Mouse (Mus musculus): ENCODE measurements around the gene Cd52. TPM values are rescaled to one million over a fixed set of nuclear protein-coding genes. Genes with fewer than 3 reads are reported as not detected.
A peak's percentile ranks its signal among the peaks of the same experiment; 100 is the strongest.

The Cd52 gene
- polyA plus RNA-seq, 1 experiment from 2014 or later, result 39.7 TPM

DNA sequence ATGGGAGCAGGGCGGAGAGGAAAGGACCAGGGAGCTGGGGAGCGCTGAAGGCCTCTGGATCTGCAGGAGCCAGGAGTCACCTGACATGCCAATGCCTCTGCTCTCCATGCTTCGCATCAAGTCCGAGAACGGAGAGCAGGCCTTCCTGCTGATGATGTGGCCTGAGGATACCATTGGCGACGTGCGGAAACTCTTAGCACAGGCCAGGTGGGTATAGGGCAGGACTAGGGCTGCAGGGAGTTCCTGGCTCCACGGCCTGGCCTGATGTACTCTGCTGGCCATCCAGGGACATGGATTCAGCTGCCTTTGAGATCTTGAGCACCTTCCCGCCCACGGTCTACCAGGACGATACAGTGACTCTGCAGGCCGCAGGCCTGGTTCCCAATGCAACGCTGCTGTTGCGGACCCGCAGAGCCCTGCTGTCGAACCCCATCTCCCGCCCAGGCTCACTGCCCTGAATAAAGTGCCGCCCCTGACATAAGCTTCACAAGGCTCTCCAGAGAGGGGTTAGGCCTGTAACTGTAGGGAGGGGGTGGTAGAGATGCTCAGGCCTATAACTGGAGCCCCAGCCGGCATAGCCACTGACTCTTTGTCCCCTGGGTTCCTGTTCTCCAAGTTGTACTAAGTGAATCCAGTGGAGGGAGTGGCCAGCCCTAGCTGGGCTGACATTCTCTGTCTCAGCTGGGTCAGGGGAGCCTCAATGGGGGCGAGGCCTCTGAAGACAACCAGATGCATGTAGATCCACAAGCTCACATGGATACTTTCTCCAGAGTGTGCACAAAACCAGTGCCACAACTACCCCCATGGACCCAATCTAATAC, 31.6 kb upstream of the Cd52 start:
- Histone ChIP-seq H3K9ac (no peak overlapping the region), H3K9me3 (no peaks in the 10 kb centered on the region), H3K27me3 (replicated peaks) (no peaks in the 10 kb centered on the region), H3K4me1 (peaks cover 36% of the 10 kb centered on the region), H3K27ac (no peak overlapping the region), H3K4me3 (replicated peaks) (no peak overlapping the region), H3K4me2 (peak overlapping the region; percentile 72), H3K36me3 (no peaks in the 10 kb centered on the region)
- no peak for ATAC-seq (ENCODE audit: insufficient read depth, low FRiP score, low read depth)
- 84% methylated on average over 21 of the region's 21 CpGs for WGBS

DNA sequence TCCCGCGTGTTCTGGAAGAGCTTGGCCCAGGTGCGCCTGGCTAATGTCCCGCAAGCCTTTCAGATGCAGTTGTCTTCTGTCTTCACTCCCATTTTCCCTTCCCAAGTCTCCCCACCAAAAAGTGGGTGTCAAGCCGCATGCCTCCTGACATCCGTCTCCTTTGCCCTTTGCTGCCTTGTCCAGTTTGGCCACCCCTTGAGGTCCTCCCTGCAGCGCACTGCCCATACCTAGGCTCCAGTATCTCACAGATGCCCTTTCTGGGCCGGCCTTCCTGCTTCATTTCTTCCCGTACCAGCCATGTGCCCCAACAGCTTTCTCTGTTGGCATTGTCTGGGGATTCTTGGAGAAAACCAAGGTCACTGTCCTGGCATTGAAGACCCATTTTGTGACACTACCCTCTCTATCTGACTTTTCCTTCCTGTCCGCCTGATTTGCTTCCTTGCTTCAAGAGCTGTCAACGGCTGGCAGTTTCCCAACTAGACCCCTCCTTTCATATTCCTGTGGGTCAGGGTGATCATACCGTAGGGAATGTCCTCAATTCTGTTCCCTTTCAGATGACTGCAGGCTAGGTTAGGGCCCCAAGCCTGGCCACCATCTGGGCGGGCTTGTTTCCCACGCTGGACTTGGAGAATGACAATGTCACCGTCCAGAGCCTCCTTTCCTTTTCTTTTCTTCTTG, 30.6 kb upstream of the Cd52 start:
- Histone ChIP-seq H3K27me3 (replicated peaks) (no peaks in the 10 kb centered on the region), H3K4me1 (peaks cover 42% of the 10 kb centered on the region), H3K4me3 (replicated peaks) (no peak overlapping the region), H3K9me3 (no peaks in the 10 kb centered on the region), H3K9ac (no peak overlapping the region), H3K4me2 (no peak overlapping the region), H3K27ac (no peak overlapping the region), H3K36me3 (no peaks in the 10 kb centered on the region)
- 87% methylated on average over 15 of the region's 15 CpGs for WGBS
- no peak for ATAC-seq (ENCODE audit: insufficient read depth, low FRiP score, low read depth)

- no peak overlapping the region for H3K4me3 ChIP-seq (replicated peaks)
- no peaks in the 10 kb centered on the region for H3K36me3 ChIP-seq
- H3K4me1 ChIP-seq, result peaks cover 37% of the 10 kb centered on the region
- no peak for ATAC-seq (ENCODE audit: insufficient read depth, low FRiP score, low read depth)
- H3K9me3 ChIP-seq, result no peaks in the 10 kb centered on the region
- no peaks in the 10 kb centered on the region for H3K27me3 ChIP-seq (replicated peaks)
- no peak overlapping the region for H3K9ac ChIP-seq
- 23% methylated on average over 17 of the region's 17 CpGs for WGBS
- H3K27ac ChIP-seq, result no peak overlapping the region
- H3K4me2 ChIP-seq, result 0 out of 2 replicates have a peak overlapping the region, but pooled peaks have one; percentile 10
These were observed 29.0 kb upstream of the Cd52 start for GRCm38 (mm10) chr4:134123680-134124551.

DNA sequence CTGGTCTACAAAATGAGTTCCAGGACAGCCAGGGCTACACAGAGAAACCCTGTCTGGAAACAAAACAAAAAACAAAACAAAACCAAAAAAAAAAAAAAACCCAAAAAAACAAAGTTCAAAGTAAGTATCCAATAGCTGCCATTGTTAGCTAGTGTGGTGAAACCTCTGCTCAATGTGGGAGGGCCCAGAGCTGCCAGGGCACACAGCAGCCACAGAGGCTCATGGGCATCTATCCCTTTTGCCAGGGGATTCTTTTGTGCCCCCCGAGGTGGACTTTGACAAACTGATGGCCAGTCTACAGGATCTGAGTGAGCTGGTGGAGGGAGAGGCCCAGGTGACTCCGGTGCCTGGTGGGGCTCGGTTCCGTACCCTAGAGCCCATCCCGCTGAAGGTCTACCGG, 28.3 kb upstream of the Cd52 start:
- Histone ChIP-seq H3K27me3 (replicated peaks) (no peaks in the 10 kb centered on the region), H3K9ac (no peak overlapping the region), H3K9me3 (no peaks in the 10 kb centered on the region), H3K4me1 (peaks cover 37% of the 10 kb centered on the region), H3K4me3 (replicated peaks) (no peak overlapping the region), H3K27ac (no peak overlapping the region), H3K36me3 (no peaks in the 10 kb centered on the region), H3K4me2 (no peak overlapping the region)
- ATAC-seq (ENCODE audit: insufficient read depth, low FRiP score, low read depth), result no peak
- 98% methylated on average over 6 of the region's 6 CpGs for WGBS

DNA sequence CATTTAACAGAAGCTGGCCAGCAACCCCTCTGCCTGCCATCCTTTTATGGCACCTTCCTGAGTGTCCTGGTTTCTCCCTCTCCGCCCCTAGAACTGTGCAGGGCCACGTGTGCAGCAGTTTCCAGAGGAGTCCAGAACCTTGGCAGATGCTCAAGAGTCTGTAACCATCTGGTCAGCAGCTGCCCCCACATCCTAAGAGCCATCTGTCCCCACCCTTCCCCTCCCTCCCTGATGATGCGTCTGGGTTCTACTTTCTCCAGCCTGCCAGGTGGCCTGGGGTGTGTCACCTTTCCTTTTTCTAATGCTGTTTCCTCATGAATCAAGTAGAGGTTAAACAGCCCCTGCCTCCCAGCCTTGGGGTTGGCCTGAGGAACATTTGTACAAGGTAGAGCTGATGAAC, 27.4 kb upstream of the Cd52 start:
- no peaks in the 10 kb centered on the region for H3K36me3 ChIP-seq
- no peak for ATAC-seq (ENCODE audit: insufficient read depth, low FRiP score, low read depth)
- no peak overlapping the region for H3K27ac ChIP-seq
- H3K4me1 ChIP-seq, result peaks cover 29% of the 10 kb centered on the region
- H3K27me3 ChIP-seq (replicated peaks), result no peaks in the 10 kb centered on the region
- H3K9me3 ChIP-seq, result no peaks in the 10 kb centered on the region
- H3K4me3 ChIP-seq (replicated peaks), result no peak overlapping the region
- WGBS, result 41% methylated on average over 3 of the region's 3 CpGs
- H3K9ac ChIP-seq, result no peak overlapping the region
- no peak overlapping the region for H3K4me2 ChIP-seq

GRCm38 (mm10) chr4:134121571-134121970, 26.7 kb upstream of the Cd52 start:
- Histone ChIP-seq H3K4me2 (no peak overlapping the region), H3K27me3 (replicated peaks) (no peaks in the 10 kb centered on the region), H3K9ac (no peak overlapping the region), H3K4me3 (replicated peaks) (no peak overlapping the region), H3K9me3 (no peaks in the 10 kb centered on the region), H3K36me3 (no peaks in the 10 kb centered on the region), H3K4me1 (peaks cover 22% of the 10 kb centered on the region), H3K27ac (no peak overlapping the region)
- ATAC-seq (ENCODE audit: insufficient read depth, low FRiP score, low read depth), result no peak
- 35% methylated on average over 4 of the region's 4 CpGs for WGBS

DNA sequence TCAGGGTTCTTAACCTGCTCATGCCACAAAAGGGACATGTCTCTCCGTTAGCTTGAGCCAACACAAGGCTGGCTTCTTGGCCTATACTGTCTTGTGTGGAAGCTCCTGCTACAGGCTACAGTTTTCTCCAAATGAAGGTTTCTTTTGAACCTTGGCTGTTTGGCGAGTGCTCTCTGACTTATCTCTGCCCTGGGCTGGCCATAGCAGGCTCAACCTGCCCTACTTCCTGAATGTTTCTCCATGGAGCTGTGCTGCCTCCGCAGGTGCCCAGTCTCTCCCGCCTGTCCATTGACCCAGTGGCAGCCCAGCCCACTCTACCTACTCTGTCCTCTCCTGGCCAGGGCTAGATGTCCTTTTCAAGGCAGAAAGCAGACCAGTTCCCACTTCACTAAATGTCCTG, 26.0 kb upstream of the Cd52 start:
- ATAC-seq (ENCODE audit: insufficient read depth, low FRiP score, low read depth), result no peak
- Histone ChIP-seq H3K9ac (no peak overlapping the region), H3K4me2 (no peak overlapping the region), H3K27ac (no peak overlapping the region), H3K27me3 (replicated peaks) (no peaks in the 10 kb centered on the region), H3K36me3 (no peaks in the 10 kb centered on the region), H3K4me1 (peaks cover 20% of the 10 kb centered on the region; the same call in 1 of the 2 replicates), H3K9me3 (no peaks in the 10 kb centered on the region), H3K4me3 (replicated peaks) (no peak overlapping the region)
- 71% methylated on average over 4 of the region's 4 CpGs for WGBS

DNA sequence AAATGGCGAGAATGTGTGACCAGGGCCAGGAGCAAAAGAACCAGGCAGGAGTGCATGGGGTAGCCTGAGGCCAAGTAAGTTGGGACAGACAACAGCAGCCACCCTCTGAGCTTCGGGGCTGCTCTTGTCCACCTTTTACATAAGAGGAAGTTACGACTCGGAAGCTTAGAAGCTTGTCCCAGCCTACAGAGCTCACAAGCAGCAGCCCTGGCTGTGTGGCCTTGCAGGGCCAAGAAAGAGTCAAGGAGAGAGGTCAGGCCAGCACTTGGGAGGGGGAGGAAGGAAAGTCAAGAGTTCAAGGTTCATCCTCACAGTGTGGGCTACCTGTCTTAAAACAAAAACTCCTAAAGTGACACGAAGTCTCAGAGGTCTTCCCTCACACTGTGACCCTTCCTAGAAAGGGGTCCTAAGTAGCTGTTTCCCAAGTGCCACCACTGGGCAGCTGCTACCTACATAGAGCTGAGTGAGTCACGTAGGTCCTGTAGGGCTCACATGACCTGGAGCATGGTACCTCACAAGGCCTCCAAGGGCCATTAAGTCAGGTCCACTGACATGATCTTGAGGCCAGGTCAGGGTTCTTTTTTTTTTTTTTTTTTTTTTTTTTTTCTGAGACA, 25.4 kb upstream of the Cd52 start:
- Histone ChIP-seq H3K36me3 (no peaks in the 10 kb centered on the region), H3K9ac (no peak overlapping the region), H3K27ac (no peak overlapping the region), H3K4me3 (replicated peaks) (no peak overlapping the region), H3K4me2 (no peak overlapping the region), H3K4me1 (peaks cover 20% of the 10 kb centered on the region; the same call in 1 of the 2 replicates), H3K27me3 (replicated peaks) (no peaks in the 10 kb centered on the region), H3K9me3 (no peaks in the 10 kb centered on the region)
- WGBS, result 75% methylated on average over 6 of the region's 6 CpGs
- no peak for ATAC-seq (ENCODE audit: insufficient read depth, low FRiP score, low read depth)

DNA sequence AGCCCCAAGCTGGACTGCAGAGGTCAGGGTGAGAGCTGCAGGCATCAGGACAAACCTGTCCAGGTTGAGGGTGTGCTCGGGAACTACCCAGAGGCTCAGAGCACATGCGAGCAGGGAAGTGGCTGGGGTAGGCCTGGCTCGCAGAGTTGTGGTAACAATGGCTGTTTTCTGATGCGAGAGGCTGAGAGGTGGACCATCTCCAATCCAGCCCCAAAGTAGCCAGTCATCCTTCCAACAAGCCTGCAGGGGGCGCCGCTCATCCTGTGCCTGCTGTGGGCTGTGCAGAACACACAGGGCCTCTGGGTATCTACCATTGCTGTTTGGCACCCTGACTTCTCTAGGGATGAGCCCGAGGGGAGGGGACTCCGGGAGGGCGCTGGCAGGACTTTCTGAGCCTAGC, 24.8 kb upstream of the Cd52 start:
- ATAC-seq (ENCODE audit: insufficient read depth, low FRiP score, low read depth), result no peak
- H3K4me1 ChIP-seq, result peaks cover 20% of the 10 kb centered on the region; the same call in 1 of the 2 replicates
- WGBS, result 68% methylated on average over 9 of the region's 9 CpGs
- H3K4me2 ChIP-seq, result no peak overlapping the region
- no peaks in the 10 kb centered on the region for H3K36me3 ChIP-seq
- no peak overlapping the region for H3K9ac ChIP-seq
- no peaks in the 10 kb centered on the region for H3K9me3 ChIP-seq
- no peaks in the 10 kb centered on the region for H3K27me3 ChIP-seq (replicated peaks)
- no peak overlapping the region for H3K4me3 ChIP-seq (replicated peaks)
- H3K27ac ChIP-seq, result no peak overlapping the region

DNA sequence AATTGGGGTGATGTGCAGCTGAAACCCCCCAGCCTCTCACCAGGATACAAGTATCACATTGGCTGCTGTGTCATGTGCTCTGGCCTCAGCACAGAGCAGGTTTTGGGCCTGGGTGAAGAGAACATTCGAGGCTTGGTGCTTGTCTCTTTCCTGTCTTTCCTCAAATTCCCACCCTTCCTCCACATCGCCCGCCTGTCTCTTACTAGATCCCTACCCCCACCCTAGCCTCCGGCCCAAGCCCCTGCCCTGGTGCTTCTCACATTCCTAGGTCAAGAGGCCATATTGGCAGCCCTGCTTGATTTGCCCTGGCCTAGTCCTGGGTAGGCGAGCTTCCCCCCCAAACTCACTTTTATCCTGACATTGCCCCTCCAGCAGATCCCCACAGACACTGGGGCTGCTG, 24.2 kb upstream of the Cd52 start:
- 71% methylated on average over 5 of the region's 5 CpGs for WGBS
- no peaks in the 10 kb centered on the region for H3K36me3 ChIP-seq
- no peak for ATAC-seq (ENCODE audit: insufficient read depth, low FRiP score, low read depth)

DNA sequence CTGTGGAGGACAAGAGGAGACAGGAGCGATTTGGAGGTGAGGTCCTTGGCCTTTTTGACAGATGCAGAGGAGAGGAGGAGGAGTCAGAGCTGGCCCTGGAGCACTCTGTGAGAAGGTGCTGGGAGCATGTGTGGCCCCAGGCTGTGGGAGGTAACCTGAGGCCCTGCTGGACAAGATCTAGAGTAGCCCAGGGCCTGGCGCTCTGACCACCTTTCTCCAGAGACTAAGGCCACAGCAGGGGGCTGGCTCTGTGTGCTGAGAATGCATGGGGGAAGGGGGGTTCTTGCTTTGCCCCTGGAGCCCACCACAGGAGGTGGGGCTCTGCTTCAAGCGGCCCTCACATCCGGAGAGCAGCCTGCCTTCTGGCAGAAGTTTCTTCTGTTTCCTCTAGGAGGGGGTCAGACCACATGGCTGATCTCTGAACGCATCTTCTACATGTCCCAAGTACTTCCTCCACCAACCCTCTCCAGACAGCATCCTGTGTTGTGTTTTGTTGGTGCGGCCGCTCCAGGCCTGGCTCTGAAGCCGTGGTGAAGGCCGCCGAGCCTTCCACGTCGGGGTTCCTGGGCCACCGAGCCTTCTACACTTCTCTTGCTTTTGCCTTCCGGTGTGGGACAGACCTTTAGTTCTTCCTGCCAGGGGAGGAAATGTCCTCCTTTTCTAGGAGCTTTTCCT, 23.4 kb upstream of the Cd52 start:
- H3K4me3 ChIP-seq (replicated peaks), result no peak overlapping the region
- no peak overlapping the region for H3K4me2 ChIP-seq
- H3K27ac ChIP-seq, result peak overlapping the region; percentile 24; the same call in 1 of the 2 replicates
- peaks cover 12% of the 10 kb centered on the region; the same call in 1 of the 2 replicates for H3K4me1 ChIP-seq
- no peaks in the 10 kb centered on the region for H3K36me3 ChIP-seq
- no peaks in the 10 kb centered on the region for H3K9me3 ChIP-seq
- WGBS, result 67% methylated on average over 14 of the region's 14 CpGs
- no peak overlapping the region for H3K9ac ChIP-seq
- no peaks in the 10 kb centered on the region for H3K27me3 ChIP-seq (replicated peaks)
- no peak for ATAC-seq (ENCODE audit: insufficient read depth, low FRiP score, low read depth)

More for the DNA sequence above, 24.2 kb upstream of the Cd52 start:
- no peak overlapping the region for H3K9ac ChIP-seq
- H3K4me1 ChIP-seq, result peaks cover 15% of the 10 kb centered on the region; the same call in 1 of the 2 replicates
- H3K27me3 ChIP-seq (replicated peaks), result no peaks in the 10 kb centered on the region
- no peak overlapping the region for H3K4me3 ChIP-seq (replicated peaks)
- H3K4me2 ChIP-seq, result no peak overlapping the region
- no peak overlapping the region for H3K27ac ChIP-seq
- no peaks in the 10 kb centered on the region for H3K9me3 ChIP-seq
